Mouse (Mus musculus): ENCODE results near the gene Mfap1a.

DNA sequence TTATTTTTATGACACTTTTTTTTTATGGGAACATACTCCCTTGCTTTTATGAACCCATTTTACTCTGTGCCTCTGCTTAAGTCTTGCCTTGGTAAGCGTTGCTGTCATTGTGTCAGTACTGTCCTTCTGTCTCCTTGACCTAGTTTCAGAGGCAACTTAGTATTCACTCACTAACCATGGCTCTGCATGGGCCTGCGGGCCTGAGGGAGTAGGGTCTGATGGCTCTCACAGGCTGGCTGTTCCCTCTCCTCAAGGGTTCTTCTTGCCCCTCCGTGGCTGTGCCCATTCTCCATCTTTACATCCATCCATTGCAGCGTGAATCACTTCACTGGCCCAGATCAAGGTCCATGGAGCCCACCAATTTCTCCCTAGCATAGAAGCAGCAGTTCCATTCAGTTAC lies 60.0 kb downstream of the Mfap1a start:
- no peak for TF ChIP-seq HCFC1 (IDR thresholded peaks at IDR 0.05; ENCODE audit: borderline replicate concordance, insufficient read depth, low read length)
- no peak for TF ChIP-seq ZNF384 (IDR thresholded peaks at IDR 0.05; ENCODE audit: low read depth, low read length)
- TF ChIP-seq MAFK (IDR thresholded peaks at IDR 0.05; ENCODE audit: insufficient read depth, low read depth, low read length): no peak

Measured in ES-E14 (cell line).